Mouse (Mus musculus): Measurements from ENCODE around the gene Ropn1. TPM values are rescaled to one million over a fixed set of nuclear protein-coding genes. Genes with fewer than 3 reads are reported as not detected.
"Not testable (repeated sequence)": the region's sequence is repeated elsewhere in the genome, so short reads cannot be mapped to it uniquely, and the experiment has no call there.

The Ropn1 gene
- total RNA-seq (2015; ENCODE audit: low replicate concordance): not detected in 2 replicates
- not detected in 2 replicates for total RNA-seq (2017; ENCODE audit: low replicate concordance)

DNA sequence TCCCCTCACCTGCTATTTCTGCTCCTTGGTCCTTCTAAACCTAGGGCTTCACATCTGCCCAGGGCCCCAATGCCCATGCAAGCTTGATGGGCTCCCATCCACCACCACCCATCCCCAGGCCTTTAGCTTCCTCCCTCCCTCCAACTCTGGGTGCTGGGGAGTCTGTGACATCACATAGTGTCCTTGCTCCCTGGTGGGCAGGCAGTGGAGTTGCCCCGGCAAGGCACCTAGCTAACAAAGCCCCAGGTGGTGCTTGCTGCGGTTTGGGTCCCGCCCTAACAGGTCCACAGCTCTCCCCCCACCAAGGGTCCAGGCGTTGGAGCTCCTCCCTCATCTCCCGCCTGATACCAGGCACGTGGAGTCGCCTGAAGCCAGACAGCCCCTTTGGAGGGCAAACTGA is at the start of gene Ropn1:
Ropn1 (plus strand) TSS at position 301 of the 400 bp plus-strand sequence.
- no peak for ATAC-seq (replicated peaks; ENCODE audit: low FRiP score, poor library complexity, severe bottlenecking)

GRCm38 (mm10) chr16:34601954-34602353 is 47.8 kb upstream of the Ropn1 start:
- ATAC-seq (replicated peaks; ENCODE audit: low FRiP score, poor library complexity, severe bottlenecking): no peak

GRCm38 (mm10) chr16:34603076-34603475 is 46.6 kb upstream of the Ropn1 start:
- ATAC-seq (replicated peaks; ENCODE audit: low FRiP score, poor library complexity, severe bottlenecking): no peak

GRCm38 (mm10) chr16:34603854-34604253 is 45.9 kb upstream of the Ropn1 start:
- ATAC-seq (replicated peaks; ENCODE audit: low FRiP score, poor library complexity, severe bottlenecking): no peak

DNA sequence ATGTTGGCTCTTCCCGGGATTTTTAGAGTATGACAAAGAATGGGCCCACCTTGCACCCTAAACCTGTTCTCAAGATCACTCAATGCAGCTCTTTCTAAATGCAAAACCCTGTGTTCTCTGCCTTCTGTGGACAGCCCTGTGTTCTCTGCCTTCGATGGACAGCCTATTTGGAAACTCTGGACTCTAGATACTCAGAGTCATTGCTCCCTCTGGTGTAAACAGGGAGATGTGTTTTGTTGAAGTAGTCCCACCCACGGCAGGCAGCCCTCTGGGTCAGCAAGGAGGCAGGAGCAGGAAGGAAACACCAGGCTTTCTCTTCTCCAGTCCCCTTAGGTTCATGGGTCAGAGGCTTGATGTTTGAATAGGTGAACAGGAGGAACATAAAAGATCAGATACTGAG is 44.0 kb upstream of the Ropn1 start:
- ATAC-seq (replicated peaks; ENCODE audit: low FRiP score, poor library complexity, severe bottlenecking): no peak

DNA sequence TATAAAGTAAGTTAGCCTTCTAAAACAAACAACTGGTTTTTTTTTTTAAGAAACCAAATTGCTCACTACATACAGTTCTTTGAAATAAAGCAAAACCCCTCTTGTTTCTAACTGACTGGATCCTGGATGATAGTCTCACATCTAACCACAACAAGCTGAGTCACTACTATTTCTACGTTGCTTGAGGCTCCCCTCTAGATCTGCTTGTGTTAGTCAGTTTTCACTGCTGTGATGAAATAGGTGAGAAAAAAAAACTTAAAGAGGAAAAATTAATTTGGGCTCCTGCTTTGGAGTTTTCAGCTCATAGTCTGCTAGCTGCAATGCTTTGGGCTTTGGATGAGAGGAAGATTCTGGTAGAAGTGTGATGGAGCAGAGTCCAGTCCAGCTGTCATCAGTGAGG is 39.6 kb upstream of the Ropn1 start:
- no peak for ATAC-seq (replicated peaks; ENCODE audit: low FRiP score, poor library complexity, severe bottlenecking)

DNA sequence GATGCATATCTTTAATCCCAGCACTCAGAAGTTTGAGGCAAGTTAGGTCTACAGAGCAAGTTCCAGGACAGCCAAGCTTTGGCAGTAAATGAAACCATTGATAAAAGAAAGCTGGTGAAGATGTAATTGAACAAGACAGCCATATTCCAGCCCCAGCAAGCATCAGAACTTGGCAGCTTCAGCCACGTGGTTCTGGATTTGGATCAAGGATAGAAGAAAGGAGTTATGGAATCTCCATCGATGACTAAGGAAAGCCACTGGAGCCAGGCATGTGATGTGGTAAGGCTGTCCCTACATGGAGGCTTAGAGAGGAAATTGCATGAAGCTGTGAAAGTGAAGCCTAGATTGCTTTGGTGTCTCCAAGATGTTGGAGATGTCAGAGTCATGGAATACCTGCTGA is 35.7 kb upstream of the Ropn1 start:
- ATAC-seq (replicated peaks; ENCODE audit: low FRiP score, poor library complexity, severe bottlenecking): no peak

GRCm38 (mm10) chr16:34627591-34627990 is 22.1 kb upstream of the Ropn1 start:
- no peak for ATAC-seq (replicated peaks; ENCODE audit: low FRiP score, poor library complexity, severe bottlenecking)

GRCm38 (mm10) chr16:34628397-34628796 is 21.3 kb upstream of the Ropn1 start:
- no peak for ATAC-seq (replicated peaks; ENCODE audit: low FRiP score, poor library complexity, severe bottlenecking)

GRCm38 (mm10) chr16:34635557-34635956 is 14.2 kb upstream of the Ropn1 start:
- ATAC-seq (replicated peaks; ENCODE audit: low FRiP score, poor library complexity, severe bottlenecking): no peak

DNA sequence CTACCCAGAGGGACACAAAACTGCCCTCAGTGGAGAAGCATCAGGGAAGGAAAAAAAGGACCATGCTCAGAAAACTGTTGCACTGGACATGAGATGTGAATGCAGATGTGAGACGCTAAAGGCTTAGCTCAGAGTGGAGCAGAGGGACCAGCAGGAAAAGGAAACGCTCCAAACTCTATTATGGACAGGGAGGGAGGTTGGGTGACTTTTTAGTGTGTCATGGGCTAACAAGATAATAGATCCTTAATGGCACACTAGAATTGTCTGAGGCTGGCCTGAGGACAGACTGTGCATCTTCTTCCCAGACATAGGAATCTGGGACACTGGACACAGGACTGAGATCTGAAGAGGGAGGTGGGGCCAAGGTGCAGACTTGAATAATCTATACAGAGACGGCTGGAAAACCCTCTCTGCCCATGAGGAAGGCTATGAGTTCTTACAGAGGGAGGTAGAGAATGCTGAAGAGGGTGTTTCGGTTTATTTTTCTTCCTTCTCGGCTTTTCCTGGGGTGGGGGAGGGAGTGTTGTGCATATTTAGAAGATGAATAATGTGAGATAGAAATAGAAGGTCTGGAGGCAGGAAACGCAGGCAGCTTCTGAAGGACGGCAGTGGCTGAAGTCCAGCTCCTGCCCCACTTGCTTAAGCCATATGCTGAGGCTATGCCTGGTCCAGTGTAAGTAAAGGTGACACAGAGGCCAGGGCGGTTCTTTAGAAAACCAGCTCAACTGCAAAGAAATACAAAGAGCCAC is 6.0 kb upstream of the Ropn1 start:
- ATAC-seq (replicated peaks; ENCODE audit: low FRiP score, poor library complexity, severe bottlenecking): no peak

- no peak for ATAC-seq (replicated peaks; ENCODE audit: low FRiP score, poor library complexity, severe bottlenecking)
These were observed 3.3 kb downstream of the Ropn1 start for GRCm38 (mm10) chr16:34653023-34653422.

DNA sequence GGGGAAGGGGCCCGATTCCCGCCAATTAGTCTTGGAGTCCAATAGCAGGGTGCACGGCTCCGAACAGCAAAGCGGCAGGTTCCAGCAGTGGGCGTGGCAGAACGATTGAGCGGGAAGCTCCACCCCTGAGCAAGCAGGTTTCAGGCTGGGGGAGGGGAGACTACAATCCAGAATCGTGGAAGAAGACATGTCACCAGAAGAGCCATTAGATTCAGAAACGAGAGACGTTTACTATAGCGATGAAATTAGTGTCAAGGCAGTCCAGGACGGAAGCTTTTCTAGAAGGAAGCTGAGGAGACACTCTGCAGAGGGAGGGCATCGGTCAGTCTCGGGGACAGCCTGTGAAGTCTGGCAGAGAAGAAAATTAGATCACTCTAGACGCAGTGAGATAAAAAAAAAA is 7.8 kb downstream of the Ropn1 start:
- not testable (repeated sequence) for ATAC-seq (replicated peaks; ENCODE audit: low FRiP score, poor library complexity, severe bottlenecking)

DNA sequence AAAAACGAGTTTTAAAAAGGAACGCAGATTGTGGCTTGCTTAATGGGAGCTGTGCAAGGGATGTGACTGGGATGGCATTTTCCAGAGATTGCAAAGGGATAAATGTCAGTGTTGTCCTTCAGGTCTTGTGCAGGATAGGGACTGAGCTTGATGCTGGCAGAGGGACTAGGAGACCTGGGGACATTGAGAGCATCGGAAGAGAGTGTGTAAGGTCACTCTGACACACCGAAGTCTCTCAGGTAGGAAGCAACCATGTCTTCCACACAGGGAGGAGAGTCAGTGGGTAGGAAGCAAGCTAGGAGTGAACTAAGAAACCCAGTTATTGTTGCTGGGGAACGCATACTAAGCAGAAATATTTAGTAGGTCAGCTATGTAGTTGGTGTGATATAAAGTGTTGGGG is 8.3 kb downstream of the Ropn1 start:
- ATAC-seq (replicated peaks; ENCODE audit: low FRiP score, poor library complexity, severe bottlenecking): no peak

DNA sequence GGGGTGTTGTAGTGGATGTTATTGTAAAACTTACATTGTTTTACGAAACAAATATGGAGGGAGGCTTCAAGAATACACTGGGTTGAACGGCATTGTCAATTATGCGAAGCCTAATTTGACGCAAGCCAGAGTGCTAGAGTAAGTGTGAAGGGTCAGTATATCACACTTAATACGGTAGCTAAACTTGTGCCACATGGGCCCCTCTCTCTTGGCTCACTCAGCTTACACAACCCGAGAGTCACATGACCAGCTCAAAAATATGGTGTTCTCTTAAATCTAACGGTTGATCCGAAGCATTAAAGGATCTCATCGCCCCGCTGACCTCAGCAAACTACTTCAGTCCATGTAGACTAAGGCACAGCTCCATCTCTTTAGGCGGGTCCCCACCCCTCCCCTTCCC is 8.7 kb downstream of the Ropn1 start:
- no peak for ATAC-seq (replicated peaks; ENCODE audit: low FRiP score, poor library complexity, severe bottlenecking)

DNA sequence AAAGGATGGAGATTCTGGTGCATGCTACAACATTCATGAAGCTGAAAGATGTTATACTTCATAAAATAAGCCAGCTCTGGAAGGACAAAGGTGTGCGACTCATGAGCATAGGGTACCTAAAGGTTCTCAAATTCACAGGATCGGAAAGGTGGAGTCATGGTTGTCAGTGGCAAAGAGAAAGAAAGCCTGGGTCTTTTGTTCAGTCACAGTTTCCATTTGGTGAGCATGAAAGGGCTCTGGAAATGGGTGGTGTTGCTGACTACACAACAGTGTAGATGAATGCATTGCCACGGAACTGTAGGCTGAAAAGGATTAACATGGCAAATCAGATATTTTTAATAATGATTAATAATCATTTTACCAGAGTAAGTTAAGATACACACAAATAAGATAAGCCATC is 14.8 kb downstream of the Ropn1 start:
- no peak for ATAC-seq (replicated peaks; ENCODE audit: low FRiP score, poor library complexity, severe bottlenecking)

GRCm38 (mm10) chr16:34667031-34667726 is 17.5 kb downstream of the Ropn1 start:
- peak; percentile 70 for ATAC-seq (replicated peaks; ENCODE audit: low FRiP score, poor library complexity, severe bottlenecking)

DNA sequence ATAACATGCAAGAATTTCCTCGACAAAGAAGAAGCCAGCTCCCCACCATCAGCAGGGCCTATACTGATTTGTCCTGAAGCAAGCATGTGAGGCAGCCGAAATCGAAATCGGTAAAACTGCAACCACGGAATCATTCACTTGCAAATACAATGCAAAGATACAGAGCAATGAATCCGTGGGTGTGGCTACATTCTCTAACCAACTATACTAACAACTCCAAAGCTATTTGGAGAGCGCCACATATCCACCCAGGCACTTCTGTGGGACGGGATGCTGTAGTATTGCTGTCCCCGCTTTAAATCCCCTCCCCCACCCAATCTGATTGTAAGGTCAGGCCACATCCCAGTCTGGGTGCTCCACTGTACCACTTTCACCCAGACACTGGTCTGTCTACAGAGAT is 18.6 kb downstream of the Ropn1 start:
- ATAC-seq (replicated peaks; ENCODE audit: low FRiP score, poor library complexity, severe bottlenecking): no peak

GRCm38 (mm10) chr16:34671966-34672365 is 22.2 kb downstream of the Ropn1 start:
- no peak for ATAC-seq (replicated peaks; ENCODE audit: low FRiP score, poor library complexity, severe bottlenecking)

DNA sequence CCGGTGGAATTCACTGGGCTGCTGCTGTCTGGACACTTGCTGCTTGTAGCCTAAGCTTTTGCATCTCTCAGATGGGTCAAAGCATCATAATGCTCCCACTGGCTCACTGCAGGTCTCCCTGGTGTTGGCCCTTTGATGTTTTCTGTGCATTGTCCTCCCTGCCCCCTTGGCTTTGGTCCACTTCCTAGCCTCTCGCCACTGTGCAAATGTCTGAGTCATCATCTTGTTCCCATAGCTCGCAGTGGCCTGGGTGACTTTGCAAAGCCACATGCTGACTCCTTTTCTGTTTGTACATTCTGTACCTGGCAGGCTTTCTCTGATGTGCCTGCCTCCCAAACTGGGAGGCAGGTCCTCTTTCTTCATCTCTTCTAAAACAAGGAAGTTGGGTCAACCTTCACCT is 23.1 kb downstream of the Ropn1 start:
- no peak for ATAC-seq (replicated peaks; ENCODE audit: low FRiP score, poor library complexity, severe bottlenecking)

DNA sequence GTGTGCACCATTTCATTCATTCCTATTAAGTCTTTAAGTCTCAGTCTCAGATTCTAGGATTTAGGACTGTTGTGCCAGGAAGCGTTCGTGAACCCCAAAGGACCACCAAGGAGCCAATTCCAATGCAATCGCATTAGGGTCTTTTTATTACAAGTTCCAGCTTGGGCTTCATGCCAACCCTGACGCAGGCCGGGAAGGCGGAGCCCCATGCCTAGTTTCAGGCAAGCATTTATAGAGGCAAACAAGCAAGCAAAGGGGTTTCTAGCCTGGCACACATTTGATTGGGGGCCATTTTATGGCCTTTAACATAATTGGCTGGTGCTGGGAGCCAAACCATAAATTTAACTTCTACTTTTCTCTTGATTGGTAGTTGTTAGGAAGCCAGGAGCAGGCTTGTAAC is 24.6 kb downstream of the Ropn1 start:
- ATAC-seq (replicated peaks; ENCODE audit: low FRiP score, poor library complexity, severe bottlenecking): no peak
